ENCODE assay signal across 8 mouse cellular contexts in genomic region chr4:106699989-106700388, GRCm38 (mm10). TPM values are rescaled to one million over a fixed set of nuclear protein-coding genes. Genes with fewer than 3 reads are reported as not detected.
DNase-seq lines count a peak whose midpoint lies in the region; ATAC-seq lines count a peak whose summit lies in the region.

No protein-coding gene starts in this region.

- H3K9me3 ChIP-seq in midbrain, embryonic 14.5 days (ENCODE audit: control insufficient read depth, low read length) = no peaks in the 10 kb centered on the region

- no peak overlapping the region for H3K9ac ChIP-seq in midbrain, embryonic 14.5 days (replicated peaks; ENCODE audit: low read length)

- H3K27ac ChIP-seq in midbrain, embryonic 14.5 days (replicated peaks; ENCODE audit: low read depth, low read length) = peak overlapping the region; percentile 70

- peak; percentile 85 for ATAC-seq in common myeloid progenitor, adult 5-6 weeks (replicated peaks; ENCODE audit: low read depth, poor library complexity, severe bottlenecking)
- ATAC-seq in granulocyte monocyte progenitor cell, adult 5-6 weeks (replicated peaks; ENCODE audit: poor library complexity, severe bottlenecking) = peak; percentile 88
- no peak for ATAC-seq in midbrain, embryonic 14.5 days (ENCODE audit: low FRiP score, low TSS enrichment)

- no peak overlapping the region for H3K4me2 ChIP-seq in midbrain, embryonic 14.5 days (ENCODE audit: low read length)

- no peaks in the 10 kb centered on the region for H3K36me3 ChIP-seq in midbrain, embryonic 14.5 days (ENCODE audit: control insufficient read depth, insufficient read depth, low read length)

- H3K4me1 ChIP-seq in midbrain, embryonic 14.5 days (ENCODE audit: control insufficient read depth, insufficient read depth, low read length) = peaks cover 27% of the 10 kb centered on the region

- H3K4me3 ChIP-seq in midbrain, embryonic 14.5 days (replicated peaks; ENCODE audit: low read depth, low read length) = no peak overlapping the region

- no peaks in the 10 kb centered on the region for H3K27me3 ChIP-seq in midbrain, embryonic 14.5 days (ENCODE audit: control insufficient read depth, insufficient read depth, low read length)

- DNase-seq in right cerebral cortex, adult 18-20 months = peak; percentile 41
- DNase-seq in right cerebral cortex, postnatal 4 days = no peak
- peak; percentile 61 to 70 for DNase-seq in kidney, postnatal 25 days
- peak; percentile 70 for DNase-seq in midbrain, embryonic 14.5 days
- DNase-seq in c-Kit-positive CD71-positive TER-119-positive erythroid progenitor cells, embryonic 14.5 days (ENCODE audit: low spot score) = no peak
- DNase-seq in adrenal gland, adult 8-10 months = no peak

- 22% methylated on average over 9 of the region's 9 CpGs for WGBS in midbrain, embryonic 14.5 days

RNA-seq across cellular contexts. Expression of gene Ttc4, which starts 21.2 kb away (rescaled TPM):
- total RNA-seq in common myeloid progenitor, adult 5-6 weeks (2017) = 33.4 and 43.4 TPM in 2 replicates
- total RNA-seq in granulocyte monocyte progenitor cell, adult 5-6 weeks (2014; fragmentation: Nextera tagmentation) = 32.9 and 48.9 TPM in 2 replicates
- total RNA-seq in granulocyte monocyte progenitor cell, adult 5-6 weeks (2017) = 31.5 and 32.6 TPM in 2 replicates
- 104 and 121 TPM in 2 replicates for polyA plus RNA-seq in midbrain, embryonic 14.5 days (2014; fragmentation: Nextera tagmentation; extraction: Ambion mirVana)
- 10 to 100 TPM; 24.6 to 40.1 (median 29.1) TPM for total RNA-seq in adrenal gland, adult 8-10 months (2022)

RNA-seq across cellular contexts. Expression of gene Mroh7, which starts 30.7 kb away (rescaled TPM):
- not detected in 2 replicates for total RNA-seq in common myeloid progenitor, adult 5-6 weeks (2017)
- total RNA-seq in granulocyte monocyte progenitor cell, adult 5-6 weeks (2014; fragmentation: Nextera tagmentation) = not detected in 2 replicates
- not detected in 2 replicates for total RNA-seq in granulocyte monocyte progenitor cell, adult 5-6 weeks (2017)
- polyA plus RNA-seq in midbrain, embryonic 14.5 days (2014; fragmentation: Nextera tagmentation; extraction: Ambion mirVana) = 0.26 and 0.43 TPM in 2 replicates
- 1 to 10 TPM; 1.0 to 5.1 (median 3.2) TPM for total RNA-seq in adrenal gland, adult 8-10 months (2022)

RNA-seq across cellular contexts. Expression of gene Fam151a, which starts 33.7 kb away (rescaled TPM):
- total RNA-seq in common myeloid progenitor, adult 5-6 weeks (2017) = not detected in 2 replicates
- not detected in 2 replicates for total RNA-seq in granulocyte monocyte progenitor cell, adult 5-6 weeks (2014; fragmentation: Nextera tagmentation)
- not detected in 2 replicates for total RNA-seq in granulocyte monocyte progenitor cell, adult 5-6 weeks (2017)
- not detected in 2 replicates for polyA plus RNA-seq in midbrain, embryonic 14.5 days (2014; fragmentation: Nextera tagmentation; extraction: Ambion mirVana)
- under 1 TPM in 1 of 4 experiments, not detected in 3; 0.17 TPM for total RNA-seq in adrenal gland, adult 8-10 months (2022)

RNA-seq across cellular contexts. Expression of gene Pars2, which starts 49.1 kb away (rescaled TPM):
- total RNA-seq in common myeloid progenitor, adult 5-6 weeks (2017) = 7.2 and 7.7 TPM in 2 replicates
- total RNA-seq in granulocyte monocyte progenitor cell, adult 5-6 weeks (2014; fragmentation: Nextera tagmentation) = 11.2 and 18.2 TPM in 2 replicates
- 8.2 and 13.9 TPM in 2 replicates for total RNA-seq in granulocyte monocyte progenitor cell, adult 5-6 weeks (2017)
- 7.8 and 8.8 TPM in 2 replicates for polyA plus RNA-seq in midbrain, embryonic 14.5 days (2014; fragmentation: Nextera tagmentation; extraction: Ambion mirVana)
- total RNA-seq in adrenal gland, adult 8-10 months (2022) = 1 to 10 TPM; 5.7 to 9.5 (median 8.5) TPM

Comparison
In these comparisons a context has a peak if more than half of its experiments do, and no peak if none do; other contexts are left out.
1. DNase-seq: peak in right cerebral cortex, adult 18-20 months (single experiment), kidney, postnatal 25 days (2 of 2) and midbrain, embryonic 14.5 days (single experiment); none in right cerebral cortex, postnatal 4 days (single experiment), c-Kit-positive CD71-positive TER-119-positive erythroid progenitor cells, embryonic 14.5 days (single experiment) and adrenal gland, adult 8-10 months (single experiment).